Mouse (Mus musculus): ENCODE measurements around the gene Cdc14a. TPM values are rescaled to one million over a fixed set of nuclear protein-coding genes. Genes with fewer than 3 reads are reported as not detected.
A peak's percentile ranks its signal among the peaks of the same experiment; 100 is the strongest.

Gene Cdc14a
- total and polyA plus RNA-seq, 3 experiments = 1.6 to 3.4 (median 2.8) TPM

GRCm38 (mm10) chr3:116361906-116362305, 61.9 kb downstream of the Cdc14a start:
- no peak for DNase-seq
- no peak for TF ChIP-seq CTCF (IDR thresholded peaks at IDR 0.05)
- no peak for TF ChIP-seq POLR2A (IDR thresholded peaks at IDR 0.05; ENCODE audit: insufficient read depth, low read depth, low read length)
- no peak for TF ChIP-seq EP300 (IDR thresholded peaks at IDR 0.05; ENCODE audit: insufficient read depth, low read depth, low read length)
- no peaks in the 10 kb centered on the region for H3K36me3 ChIP-seq (ENCODE audit: control insufficient read depth, insufficient read depth, low read length)
- H3K27me3 ChIP-seq (ENCODE audit: control insufficient read depth, insufficient read depth, low read length) = no peaks in the 10 kb centered on the region
- H3K9ac ChIP-seq (ENCODE audit: low read depth, low read length) = no peak overlapping the region
- H3K4me3 ChIP-seq = no peak overlapping the region
- 91% methylated on average over 7 of the region's 7 CpGs for WGBS
- H3K27ac ChIP-seq = no peak overlapping the region
- H3K79me2 ChIP-seq (replicated peaks; ENCODE audit: control insufficient read depth, insufficient read depth, low read length) = no peaks in the 10 kb centered on the region
- no peaks in the 10 kb centered on the region for H3K4me1 ChIP-seq (ENCODE audit: control insufficient read depth, insufficient read depth, low read length)
- intact Hi-C loops (cut with DNase I) = no loop called here

GRCm38 (mm10) chr3:116361101-116361500, 62.7 kb downstream of the Cdc14a start:
- H3K4me1 ChIP-seq (ENCODE audit: control insufficient read depth, insufficient read depth, low read length) = no peaks in the 10 kb centered on the region
- no peak for TF ChIP-seq CTCF (IDR thresholded peaks at IDR 0.05)
- no peak for TF ChIP-seq POLR2A (IDR thresholded peaks at IDR 0.05; ENCODE audit: insufficient read depth, low read depth, low read length)
- no peak for TF ChIP-seq EP300 (IDR thresholded peaks at IDR 0.05; ENCODE audit: insufficient read depth, low read depth, low read length)
- H3K9ac ChIP-seq (ENCODE audit: low read depth, low read length) = no peak overlapping the region
- no peaks in the 10 kb centered on the region for H3K36me3 ChIP-seq (ENCODE audit: control insufficient read depth, insufficient read depth, low read length)
- no peaks in the 10 kb centered on the region for H3K79me2 ChIP-seq (replicated peaks; ENCODE audit: control insufficient read depth, insufficient read depth, low read length)
- H3K27me3 ChIP-seq (ENCODE audit: control insufficient read depth, insufficient read depth, low read length) = no peaks in the 10 kb centered on the region
- 92% methylated on average over 5 of the region's 5 CpGs for WGBS
- H3K4me3 ChIP-seq = no peak overlapping the region
- no peak overlapping the region for H3K27ac ChIP-seq
- intact Hi-C loops (cut with DNase I) = no loop called here
- no peak for DNase-seq

- H3K79me2 ChIP-seq (replicated peaks; ENCODE audit: control insufficient read depth, insufficient read depth, low read length) = no peaks in the 10 kb centered on the region
- intact Hi-C loops (cut with DNase I) = no loop called here
- 88% methylated on average over 7 of the region's 7 CpGs for WGBS
- H3K4me3 ChIP-seq = no peak overlapping the region
- no peaks in the 10 kb centered on the region for H3K27me3 ChIP-seq (ENCODE audit: control insufficient read depth, insufficient read depth, low read length)
- H3K27ac ChIP-seq = no peak overlapping the region
- TF ChIP-seq POLR2A (IDR thresholded peaks at IDR 0.05; ENCODE audit: insufficient read depth, low read depth, low read length) (no peak), EP300 (IDR thresholded peaks at IDR 0.05; ENCODE audit: insufficient read depth, low read depth, low read length) (no peak), CTCF (IDR thresholded peaks at IDR 0.05) (no peak)
- no peaks in the 10 kb centered on the region for H3K4me1 ChIP-seq (ENCODE audit: control insufficient read depth, insufficient read depth, low read length)
- H3K36me3 ChIP-seq (ENCODE audit: control insufficient read depth, insufficient read depth, low read length) = no peaks in the 10 kb centered on the region
- no peak overlapping the region for H3K9ac ChIP-seq (ENCODE audit: low read depth, low read length)
- no peak for DNase-seq
Observed at GRCm38 (mm10) chr3:116357866-116358265, 66.0 kb downstream of the Cdc14a start.

- WGBS = 43% methylated on average over 4 of the region's 4 CpGs
- Histone ChIP-seq H3K79me2 (replicated peaks; ENCODE audit: control insufficient read depth, insufficient read depth, low read length) (no peaks in the 10 kb centered on the region), H3K4me1 (ENCODE audit: control insufficient read depth, insufficient read depth, low read length) (no peaks in the 10 kb centered on the region), H3K27ac (no peak overlapping the region), H3K9ac (ENCODE audit: low read depth, low read length) (no peak overlapping the region), H3K36me3 (ENCODE audit: control insufficient read depth, insufficient read depth, low read length) (no peaks in the 10 kb centered on the region), H3K27me3 (ENCODE audit: control insufficient read depth, insufficient read depth, low read length) (no peaks in the 10 kb centered on the region), H3K4me3 (no peak overlapping the region)
- no peak for DNase-seq
- no peak for TF ChIP-seq CTCF (IDR thresholded peaks at IDR 0.05)
- TF ChIP-seq EP300 (IDR thresholded peaks at IDR 0.05; ENCODE audit: insufficient read depth, low read depth, low read length) = no peak
- no peak for TF ChIP-seq POLR2A (IDR thresholded peaks at IDR 0.05; ENCODE audit: insufficient read depth, low read depth, low read length)
- intact Hi-C loops (cut with DNase I) = no loop called here
Observed at GRCm38 (mm10) chr3:116357180-116357579, 66.7 kb downstream of the Cdc14a start.

- Histone ChIP-seq H3K4me3 (no peak overlapping the region), H3K27ac (no peak overlapping the region), H3K9ac (ENCODE audit: low read depth, low read length) (no peak overlapping the region), H3K4me1 (ENCODE audit: control insufficient read depth, insufficient read depth, low read length) (no peaks in the 10 kb centered on the region), H3K36me3 (ENCODE audit: control insufficient read depth, insufficient read depth, low read length) (no peaks in the 10 kb centered on the region), H3K79me2 (replicated peaks; ENCODE audit: control insufficient read depth, insufficient read depth, low read length) (no peaks in the 10 kb centered on the region), H3K27me3 (ENCODE audit: control insufficient read depth, insufficient read depth, low read length) (no peaks in the 10 kb centered on the region)
- intact Hi-C loops (cut with DNase I) = no loop called here
- DNase-seq = no peak
- TF ChIP-seq EP300 (IDR thresholded peaks at IDR 0.05; ENCODE audit: insufficient read depth, low read depth, low read length) = no peak
- no peak for TF ChIP-seq CTCF (IDR thresholded peaks at IDR 0.05)
- no peak for TF ChIP-seq POLR2A (IDR thresholded peaks at IDR 0.05; ENCODE audit: insufficient read depth, low read depth, low read length)
- 88% methylated on average over 15 of the region's 15 CpGs for WGBS
Observed at GRCm38 (mm10) chr3:116355026-116355788, 68.6 kb downstream of the Cdc14a start.

- Histone ChIP-seq H3K27ac (no peak overlapping the region), H3K4me3 (no peak overlapping the region), H3K9ac (ENCODE audit: low read depth, low read length) (no peak overlapping the region), H3K27me3 (ENCODE audit: control insufficient read depth, insufficient read depth, low read length) (no peaks in the 10 kb centered on the region), H3K79me2 (replicated peaks; ENCODE audit: control insufficient read depth, insufficient read depth, low read length) (no peaks in the 10 kb centered on the region), H3K4me1 (ENCODE audit: control insufficient read depth, insufficient read depth, low read length) (no peaks in the 10 kb centered on the region), H3K36me3 (ENCODE audit: control insufficient read depth, insufficient read depth, low read length) (no peaks in the 10 kb centered on the region)
- TF ChIP-seq POLR2A (IDR thresholded peaks at IDR 0.05; ENCODE audit: insufficient read depth, low read depth, low read length) (no peak), EP300 (IDR thresholded peaks at IDR 0.05; ENCODE audit: insufficient read depth, low read depth, low read length) (no peak), CTCF (IDR thresholded peaks at IDR 0.05) (no peak)
- 64% methylated on average over 6 of the region's 6 CpGs for WGBS
- intact Hi-C loops (cut with DNase I) = no loop called here
- peak; percentile 36 to 41 for DNase-seq
Observed at GRCm38 (mm10) chr3:116352486-116352885, 71.3 kb downstream of the Cdc14a start.

Measured in heart, adult 2 months (tissue).